Mouse (Mus musculus) cerebellum, adult 2 months (tissue): Measurements from ENCODE around the gene Myt1l.

ENCODE experiments used
- CTCF ChIP-seq: fragments of 200-500 bp; IDR thresholded peaks from 2 replicates; pipeline ENCODE4 v1.5.1; 2011; ENCODE audit warnings: low read depth, mild to moderate bottlenecking, control low read depth, low read length, moderate library complexity, borderline replicate concordance; ENCODE audit not compliant: insufficient read depth
- POLR2A ChIP-seq: fragments of 200-500 bp; IDR thresholded peaks from 2 replicates; pipeline ENCODE4 v1.6.1; 2011; ENCODE audit warnings: low read length, control low read depth, borderline replicate concordance; ENCODE audit not compliant: insufficient read depth

GRCm38 (mm10) chr12:29815466-29815865, 287.3 kb downstream of the Myt1l start:
- TF ChIP-seq CTCF: no peak
- no peak for TF ChIP-seq POLR2A
